Mouse (Mus musculus): Measurements from ENCODE around the gene Satb1.

DNA sequence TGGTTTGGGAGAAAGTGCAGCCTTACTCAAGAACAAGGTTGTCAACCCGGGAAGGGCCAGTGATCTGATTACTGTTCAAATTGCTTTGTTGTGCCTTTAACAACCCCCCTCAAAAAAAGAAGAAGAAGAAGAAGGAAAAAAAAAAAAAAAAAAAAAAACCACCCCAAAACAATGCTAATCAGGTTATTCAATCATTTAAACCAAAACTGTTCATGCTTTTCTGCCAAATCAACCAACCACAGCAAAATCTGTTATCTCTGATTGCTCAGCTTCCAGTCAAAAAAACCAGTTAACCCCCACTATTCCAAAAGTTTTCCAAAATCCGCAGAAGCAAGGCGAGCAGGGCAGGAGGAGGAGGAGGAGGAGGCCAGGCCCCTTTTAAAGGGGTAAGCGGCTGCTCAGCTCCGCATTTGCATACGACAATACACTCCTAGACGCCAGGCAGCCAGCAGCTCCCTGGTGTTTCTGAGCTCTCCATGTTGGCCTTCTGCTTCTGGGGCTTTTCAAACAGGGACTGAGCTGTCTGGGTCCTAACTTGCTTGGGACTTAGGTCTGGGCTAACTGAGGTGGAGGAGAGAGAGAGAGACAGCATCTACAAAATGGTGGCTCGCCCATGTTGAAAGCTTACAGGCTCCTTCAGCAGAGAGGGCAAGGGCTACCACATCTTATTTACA is 42.6 kb downstream of the Satb1 start:
- TF ChIP-seq TCF12 (IDR thresholded peaks at IDR 0.05; ENCODE audit: insufficient read depth, poor library complexity, severe bottlenecking) (no peak), POLR2A (IDR thresholded peaks at IDR 0.05; ENCODE audit: insufficient read length, low read depth) (no peak), MAX (IDR thresholded peaks at IDR 0.05; ENCODE audit: low read depth) (no peak), REST (IDR thresholded peaks at IDR 0.05; ENCODE audit: insufficient read depth, insufficient read length) (no peak), MYOD1 (IDR thresholded peaks at IDR 0.05; ENCODE audit: control insufficient read depth in 1 of 3, insufficient read length in 2 of 3, low read depth in 2 of 3) (no peak), TCF3 (IDR thresholded peaks at IDR 0.05; ENCODE audit: insufficient read length, low read depth) (no peak)

Data from myocyte (in vitro differentiated cells).